Mouse (Mus musculus) ovary, postnatal 10 days (tissue): Measurements from ENCODE around the gene Csnk1g2.

Experiments used
- DNase-seq: peaks from one replicate; pipeline ENCODE4 v3.0.0; 2022; ENCODE audit warnings: low spot score

Csnk1g2 gene

DNA sequence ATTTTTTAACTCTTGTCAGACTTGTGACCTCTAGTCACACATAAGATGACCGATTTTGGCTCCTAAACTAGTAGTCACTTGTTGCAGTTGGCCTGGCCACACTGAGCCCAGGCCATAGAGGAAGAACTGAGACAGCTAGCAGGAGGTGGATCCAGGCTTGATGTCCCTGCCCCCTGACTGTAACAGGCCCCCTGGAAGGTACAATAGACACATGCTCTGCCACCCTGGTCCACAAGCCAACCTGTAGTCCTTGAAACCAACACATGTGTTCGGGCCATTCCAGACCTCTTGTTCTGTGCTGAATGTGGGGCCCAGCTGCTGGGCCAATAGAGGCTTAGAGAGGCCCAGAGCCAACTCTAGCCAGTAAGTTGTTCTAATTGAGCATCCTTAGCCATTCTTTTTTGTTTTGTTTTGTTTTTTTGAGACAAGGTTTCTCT lies 57.6 kb downstream of the Csnk1g2 start:
- no peak for DNase-seq

- DNase-seq = no peak
Measured at GRCm38 (mm10) chr10:80682003-80682402, 59.4 kb downstream of the Csnk1g2 start.

DNA sequence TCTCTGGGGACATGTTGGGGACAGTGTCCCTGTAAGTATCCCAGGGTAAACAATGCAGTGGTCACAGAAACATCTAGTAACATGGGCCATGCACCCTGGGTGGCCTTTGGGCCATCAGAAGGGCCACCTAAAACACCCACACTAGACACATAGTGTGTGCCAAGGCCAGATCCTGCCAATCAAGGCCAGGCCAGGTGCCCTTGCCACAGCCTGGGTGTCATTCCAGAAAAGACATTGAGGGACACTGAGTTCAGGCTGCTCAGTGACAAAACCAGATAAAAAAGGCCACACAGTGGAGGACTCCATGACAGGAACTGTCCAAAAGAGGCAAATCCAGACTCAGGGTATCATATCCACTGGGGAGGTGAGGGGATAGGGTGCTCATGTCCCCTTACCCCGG lies 61.0 kb downstream of the Csnk1g2 start:
- DNase-seq = no peak

GRCm38 (mm10) chr10:80684214-80684613 lies 61.6 kb downstream of the Csnk1g2 start:
- DNase-seq = no peak

DNA sequence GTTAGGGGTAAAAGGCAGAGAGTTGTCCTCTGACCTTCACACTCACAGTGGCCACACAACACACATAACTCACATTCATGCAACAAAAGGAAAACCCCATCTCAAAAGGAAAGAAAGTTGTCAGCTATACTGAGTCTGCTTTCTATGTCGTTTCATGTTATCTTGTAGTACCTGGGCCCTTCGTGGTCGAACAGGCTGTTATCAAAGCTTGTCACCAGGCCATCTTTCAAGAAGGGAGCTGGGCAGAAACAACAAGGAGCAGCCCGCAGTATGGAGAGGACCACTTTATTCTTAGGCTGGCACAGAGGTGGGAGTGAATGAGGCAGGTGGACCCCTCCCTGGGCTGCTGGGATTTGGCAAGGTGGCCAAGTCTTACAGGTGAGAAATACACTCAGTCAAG lies 62.3 kb downstream of the Csnk1g2 start:
- no peak for DNase-seq

DNA sequence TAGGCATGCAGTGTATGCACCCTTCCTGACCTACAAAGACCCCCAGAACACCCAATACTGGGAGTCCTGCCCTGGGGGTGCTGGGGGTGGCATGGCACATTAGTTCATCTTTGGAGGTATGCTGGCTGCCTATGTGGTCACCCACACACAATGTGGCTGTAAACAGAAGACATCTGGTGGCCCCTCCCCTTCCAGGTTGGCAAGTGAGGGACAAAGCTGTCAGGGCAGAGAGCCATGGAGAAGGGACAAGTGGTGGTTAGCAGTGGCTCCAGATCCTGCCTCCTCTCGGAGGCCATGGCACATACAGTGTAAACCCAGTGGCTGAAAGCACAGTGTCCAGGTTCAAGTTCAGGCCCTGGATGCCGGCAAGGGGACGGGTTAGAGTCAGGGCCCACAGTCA lies 64.0 kb downstream of the Csnk1g2 start:
- DNase-seq = no peak

DNA sequence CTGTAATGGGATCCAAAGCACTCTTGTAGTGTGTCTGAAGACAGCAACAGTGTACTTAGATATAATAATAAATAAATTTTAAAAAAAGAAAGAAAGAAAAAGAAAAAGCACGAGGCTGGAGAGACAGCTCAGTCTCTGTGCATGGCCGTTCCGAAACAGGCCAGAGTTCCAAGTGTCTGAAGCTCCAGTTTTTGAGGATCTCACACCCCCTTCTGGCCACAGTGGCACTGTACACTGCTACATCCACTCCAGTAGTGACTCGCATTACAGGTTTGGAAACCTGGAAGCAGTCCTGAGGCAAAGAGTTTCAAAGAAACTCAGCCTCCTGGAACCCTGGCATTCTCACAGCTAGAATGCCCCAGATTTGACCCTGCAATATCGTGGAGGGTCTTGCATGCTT lies 65.2 kb downstream of the Csnk1g2 start:
- no peak for DNase-seq
